Mouse (Mus musculus) midbrain, embryonic 10.5 days (tissue): ENCODE results near the gene Taok2. TPM values are rescaled to one million over a fixed set of nuclear protein-coding genes. Genes with fewer than 3 reads are reported as not detected.
A peak's percentile ranks its signal among the peaks of the same experiment; 100 is the strongest.

Source experiments
- DNase-seq: peaks from one replicate; pipeline ENCODE4 v3.0.0-alpha.2; 2017; ENCODE audit warnings: low spot score
- H3K27ac ChIP-seq: fragments of 300-500 bp; sonication (generic); replicated peaks from 2 replicates; pipeline ENCODE4 v1.5.1; 2016; ENCODE audit warnings: mild to moderate bottlenecking
- H3K27me3 ChIP-seq: fragments of 300-500 bp; sonication (generic); 2 replicates; pipeline ENCODE4 v1.6.1; 2016; ENCODE audit warnings: low read depth, mild to moderate bottlenecking; ENCODE audit not compliant: poor library complexity, severe bottlenecking
- H3K36me3 ChIP-seq: fragments of 300-500 bp; sonication (generic); 2 replicates; pipeline ENCODE4 v1.6.1; 2016; ENCODE audit warnings: mild to moderate bottlenecking, moderate library complexity
- H3K4me1 ChIP-seq: fragments of 300-500 bp; sonication (generic); 2 replicates; pipeline ENCODE4 v1.6.1; 2016
- H3K4me3 ChIP-seq: fragments of 300-500 bp; sonication (generic); 2 replicates; pipeline ENCODE4 v1.5.1; 2016; ENCODE audit warnings: mild to moderate bottlenecking, moderate library complexity
- H3K9me3 ChIP-seq: fragments of 300-500 bp; sonication (generic); replicated peaks from 2 replicates; pipeline ENCODE4 v1.6.1; 2016; ENCODE audit warnings: mild to moderate bottlenecking
- WGBS: fragments of 180-500 bp; shearing (Covaris S2); methylation state at CpG from one replicate; pipeline ENCODE4 v1.1.7; 2016; 5-methylcytosine and 5-hydroxymethylcytosine counted together
- polyA plus RNA-seq: library from polyadenylated mRNA; unstranded; fragments of >200 nt; fragmentation: Nextera tagmentation; extraction: Ambion mirVana; gene quantifications from 2 replicates; pipeline ENCODE4 v1.2.1, GENCODE M21; 2016

Gene Taok2
- polyA plus RNA-seq, 1 experiment from 2014 or later: 53.2 TPM

DNA sequence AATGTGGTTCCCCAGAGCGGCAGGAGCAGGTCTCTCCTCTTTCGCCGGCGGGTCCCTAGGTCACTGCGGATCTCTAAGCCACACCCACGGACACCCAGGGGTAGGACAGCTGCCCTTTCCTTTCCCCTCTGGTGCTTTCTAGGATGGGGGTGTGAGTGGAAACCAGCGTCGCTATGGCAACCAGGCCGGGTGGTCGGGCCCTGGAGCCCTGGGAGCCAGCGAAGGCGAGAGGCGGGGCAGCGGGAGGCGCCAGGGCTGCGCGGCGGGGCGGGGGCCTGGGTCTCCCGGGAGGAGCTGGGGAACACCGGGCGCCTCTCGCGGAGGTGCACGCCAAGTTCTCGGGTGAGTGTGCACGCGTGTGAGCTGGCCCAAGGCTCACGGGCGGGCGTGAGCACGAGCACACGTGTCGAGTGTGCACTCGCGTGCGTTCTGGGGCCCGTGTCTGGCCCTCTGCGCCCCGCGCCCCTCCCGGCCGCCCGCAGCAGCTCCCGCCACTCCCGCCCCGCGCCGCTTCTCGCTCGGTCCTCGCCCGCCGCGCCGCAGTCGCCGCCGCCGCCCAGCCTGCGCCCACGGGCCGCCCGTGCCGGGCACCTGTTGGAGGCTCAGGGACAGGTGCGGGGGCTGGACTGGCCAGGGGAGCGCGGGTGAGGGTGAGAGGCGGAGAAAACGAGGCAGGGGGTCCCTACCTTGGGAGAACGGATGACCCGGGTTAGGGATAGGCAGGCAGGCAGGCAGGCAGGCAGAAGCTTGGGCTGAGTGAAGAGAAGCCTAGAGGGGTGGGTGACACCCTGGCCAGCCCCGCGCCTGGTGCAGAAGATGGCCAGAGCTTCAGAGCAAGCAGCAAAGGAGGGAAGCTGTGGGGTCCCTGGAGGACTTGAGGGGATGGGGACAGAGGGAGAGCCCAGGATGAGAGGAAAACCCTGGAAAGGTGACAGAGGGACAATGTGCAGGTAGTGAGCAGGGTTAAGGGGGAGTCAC lies 36.8 kb downstream of the Taok2 start:
- peak; percentile 78 for DNase-seq
- Histone ChIP-seq H3K4me1 (peaks cover 50% of the 10 kb centered on the region), H3K9me3 (no peaks in the 10 kb centered on the region), H3K4me3 (peak overlapping the region; percentile 82), H3K36me3 (peaks cover 24% of the 10 kb centered on the region), H3K27ac (peak overlapping the region; percentile 89), H3K27me3 (peaks cover 59% of the 10 kb centered on the region)
- under 1% methylated on average over 73 of the region's 74 CpGs for WGBS

DNA sequence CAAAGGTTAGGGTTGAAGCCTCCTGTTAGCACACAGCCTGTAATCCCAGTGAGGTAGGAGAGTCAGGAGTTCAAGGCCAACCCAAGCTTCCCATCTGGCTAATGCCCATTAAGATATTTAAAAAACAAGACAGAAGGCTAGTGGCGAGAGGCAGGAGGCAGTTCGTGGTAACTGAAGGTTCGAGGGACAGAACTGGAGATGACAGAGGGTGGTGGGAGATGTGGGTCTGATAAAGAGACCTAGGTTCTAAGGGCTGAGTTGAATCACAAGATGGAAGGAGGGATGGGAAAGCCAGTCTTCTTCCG lies 37.4 kb downstream of the Taok2 start, which contains the start of gene Doc2a:
Gene Doc2a, plus strand, starts transcription at position 301 of the 305 bp plus-strand sequence.
- peaks cover 57% of the 10 kb centered on the region for H3K27me3 ChIP-seq
- H3K4me3 ChIP-seq: peak within 1 kb of the TSS; percentile 82
- no peak for DNase-seq
- peaks cover 17% of the 10 kb centered on the region for H3K36me3 ChIP-seq
- 26% methylated on average over 4 of the region's 4 CpGs for WGBS
- H3K9me3 ChIP-seq: no peaks in the 10 kb centered on the region
- peaks cover 43% of the 10 kb centered on the region for H3K4me1 ChIP-seq
- H3K27ac ChIP-seq: peak within 1 kb of the TSS; percentile 89

DNA sequence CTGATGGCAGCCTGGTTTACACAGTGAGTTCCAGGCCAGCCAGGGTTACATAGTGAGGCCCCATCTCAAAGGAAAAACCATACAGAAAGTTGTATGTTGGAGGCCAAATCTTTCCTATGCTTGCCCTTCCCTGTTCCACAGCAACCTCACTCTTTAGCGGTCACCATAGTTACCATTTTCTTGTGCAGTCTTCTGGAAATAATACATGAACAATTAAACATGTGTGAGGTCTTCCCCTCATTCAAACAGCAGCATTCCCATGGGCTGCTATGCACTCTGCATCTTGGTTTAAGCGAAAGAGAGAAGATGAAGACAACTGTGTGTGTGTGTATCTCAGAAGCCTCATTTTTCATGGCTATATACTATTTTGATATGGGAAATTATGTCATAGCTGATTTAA lies 39.0 kb downstream of the Taok2 start:
- H3K4me3 ChIP-seq: no peak overlapping the region
- peaks cover 28% of the 10 kb centered on the region for H3K4me1 ChIP-seq
- no peak overlapping the region for H3K27ac ChIP-seq
- H3K36me3 ChIP-seq: peaks cover 2% of the 10 kb centered on the region; the same call in 1 of the 2 replicates
- 75% methylated on average over 2 of the region's 2 CpGs for WGBS
- DNase-seq: no peak
- H3K27me3 ChIP-seq: peaks cover 41% of the 10 kb centered on the region
- peaks cover 6% of the 10 kb centered on the region; the same call in 1 of the 2 replicates for H3K9me3 ChIP-seq

DNA sequence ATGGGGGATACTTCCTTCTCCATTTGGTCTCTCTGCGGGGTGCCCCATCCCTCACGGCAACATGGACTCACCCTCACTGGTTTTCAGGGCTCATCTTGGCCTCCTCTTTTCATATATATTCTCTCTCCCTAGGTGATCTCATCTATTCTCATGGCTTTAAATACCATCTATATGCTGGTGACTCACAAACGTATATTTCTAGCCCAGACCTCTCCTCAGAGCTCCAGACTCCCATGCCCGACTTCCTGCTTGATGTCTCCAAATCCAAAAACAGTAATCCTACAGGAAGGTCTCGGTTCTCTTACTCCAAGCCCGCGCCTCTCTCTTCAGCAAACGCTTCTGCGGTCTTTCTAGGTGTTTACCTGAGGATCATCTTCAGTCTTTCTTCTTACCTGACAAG lies 41.2 kb downstream of the Taok2 start:
- H3K27ac ChIP-seq: no peak overlapping the region
- peaks cover 6% of the 10 kb centered on the region; the same call in 1 of the 2 replicates for H3K9me3 ChIP-seq
- no peak for DNase-seq
- H3K4me1 ChIP-seq: peaks cover 17% of the 10 kb centered on the region
- H3K36me3 ChIP-seq: no peaks in the 10 kb centered on the region
- 84% methylated on average over 9 of the region's 9 CpGs for WGBS
- peaks cover 19% of the 10 kb centered on the region for H3K27me3 ChIP-seq
- no peak overlapping the region for H3K4me3 ChIP-seq

DNA sequence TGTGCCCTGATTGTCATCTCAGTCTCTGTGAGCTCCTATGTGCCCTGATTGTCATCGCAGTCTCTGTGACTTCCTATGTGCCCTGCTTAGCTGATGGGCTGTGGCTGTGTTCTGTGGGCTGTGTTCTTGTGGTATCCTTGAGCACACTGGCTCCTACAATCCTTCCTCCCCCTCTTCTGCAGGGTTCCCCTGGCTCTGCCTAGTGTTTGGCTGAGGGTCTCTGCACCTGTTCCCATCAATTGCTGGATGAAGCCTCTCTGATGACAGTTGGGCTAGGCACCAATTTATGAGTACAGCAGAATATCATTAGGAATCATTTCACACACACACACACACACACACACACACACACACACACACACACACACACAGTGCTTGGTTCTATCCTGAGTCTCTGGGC lies 51.2 kb downstream of the Taok2 start:
- Histone ChIP-seq H3K36me3 (no peaks in the 10 kb centered on the region), H3K4me1 (peaks cover 25% of the 10 kb centered on the region), H3K27ac (no peak overlapping the region), H3K27me3 (peaks cover 29% of the 10 kb centered on the region), H3K9me3 (no peaks in the 10 kb centered on the region), H3K4me3 (no peak overlapping the region)
- no peak for DNase-seq
- WGBS: 90% methylated on average over 1 of the region's 1 CpGs

DNA sequence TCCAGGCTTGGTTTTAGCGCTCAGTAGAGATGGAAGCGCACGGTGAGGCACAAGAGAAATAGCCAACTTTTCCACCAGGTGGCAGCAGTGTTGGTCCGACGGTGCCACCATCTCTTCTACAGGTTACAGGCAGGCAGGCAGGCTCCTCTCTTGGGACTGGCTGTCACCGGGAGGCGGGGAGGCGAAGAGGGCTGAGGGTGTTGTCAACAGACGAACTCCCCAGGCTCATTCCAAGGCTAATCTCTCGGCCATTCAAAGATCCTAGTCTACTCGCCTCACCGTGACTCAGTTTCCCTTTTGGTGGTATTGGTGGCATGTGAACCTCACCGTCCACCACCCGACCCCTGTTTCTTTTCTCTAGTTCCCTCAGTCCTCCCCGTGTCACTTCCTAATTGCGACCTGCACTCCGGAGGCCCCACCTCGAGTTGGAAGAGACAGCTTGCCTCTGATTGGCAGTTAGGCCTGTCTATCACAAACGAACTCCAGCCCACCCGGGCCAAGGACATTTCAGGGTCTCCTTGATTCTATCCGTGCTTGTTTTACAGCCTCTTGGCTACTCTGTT lies 52.4 kb downstream of the Taok2 start:
- H3K36me3 ChIP-seq: no peaks in the 10 kb centered on the region
- 2% methylated on average over 21 of the region's 21 CpGs for WGBS
- peak overlapping the region; percentile 64 for H3K27ac ChIP-seq
- peaks cover 29% of the 10 kb centered on the region for H3K27me3 ChIP-seq
- H3K4me3 ChIP-seq: peak overlapping the region; percentile 50
- peak; percentile 80 for DNase-seq
- peaks cover 25% of the 10 kb centered on the region for H3K4me1 ChIP-seq
- H3K9me3 ChIP-seq: no peaks in the 10 kb centered on the region

DNA sequence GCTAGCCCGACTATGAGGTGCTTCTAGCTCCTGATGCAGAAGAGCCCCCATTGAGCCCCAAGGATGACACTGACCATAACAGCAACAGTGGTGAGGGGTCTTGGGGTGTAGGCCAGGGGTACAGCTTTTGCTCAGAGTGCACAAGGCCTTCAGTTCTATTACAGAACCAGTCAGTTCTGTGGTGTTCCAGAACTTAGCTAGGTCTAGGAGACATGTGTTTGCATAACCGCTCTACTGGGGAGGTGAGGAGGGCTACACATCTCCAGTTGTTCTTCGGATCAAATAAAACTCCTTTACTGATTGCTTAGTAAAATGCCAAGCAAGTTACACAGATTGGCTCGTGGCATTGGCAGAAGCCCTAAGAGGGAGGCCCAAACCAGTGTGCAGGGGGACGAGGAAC lies 53.0 kb downstream of the Taok2 start, which contains the start of gene 4930451I11Rik:
Gene 4930451I11Rik, minus strand, starts transcription at position 101 of the 400 bp plus-strand sequence.
- H3K27ac ChIP-seq: peak within 1 kb of the TSS; percentile 64
- WGBS: 60% methylated on average over 5 of the region's 5 CpGs
- H3K27me3 ChIP-seq: peaks cover 29% of the 10 kb centered on the region
- no peaks in the 10 kb centered on the region for H3K36me3 ChIP-seq
- H3K4me1 ChIP-seq: peaks cover 25% of the 10 kb centered on the region
- H3K9me3 ChIP-seq: no peaks in the 10 kb centered on the region
- no peak for DNase-seq
- H3K4me3 ChIP-seq: peak within 1 kb of the TSS; percentile 50

DNA sequence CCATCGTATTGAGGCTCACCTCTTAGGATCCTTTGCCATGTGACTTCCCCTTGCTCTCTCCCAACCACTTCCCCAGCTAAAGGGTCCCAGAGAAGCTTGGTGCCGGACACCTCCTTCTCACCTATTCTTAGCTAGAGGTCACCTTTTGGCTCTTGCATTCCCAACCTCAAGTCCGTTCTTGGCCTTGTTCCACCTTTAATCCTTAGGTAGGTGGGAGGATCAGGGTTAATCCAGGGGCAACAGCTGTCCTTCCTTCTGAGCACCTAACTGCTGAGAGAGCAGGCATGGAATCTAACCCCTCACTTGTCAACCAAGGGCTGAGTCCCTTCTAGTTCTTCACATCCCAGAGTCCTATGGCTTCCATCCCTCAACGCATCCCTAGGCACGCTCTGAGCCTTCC lies 58.6 kb downstream of the Taok2 start:
- peaks cover 47% of the 10 kb centered on the region for H3K4me1 ChIP-seq
- no peak overlapping the region for H3K27ac ChIP-seq
- 74% methylated on average over 5 of the region's 5 CpGs for WGBS
- H3K36me3 ChIP-seq: no peaks in the 10 kb centered on the region
- no peak overlapping the region for H3K4me3 ChIP-seq
- H3K27me3 ChIP-seq: peaks cover 54% of the 10 kb centered on the region
- H3K9me3 ChIP-seq: no peaks in the 10 kb centered on the region
- DNase-seq: no peak

DNA sequence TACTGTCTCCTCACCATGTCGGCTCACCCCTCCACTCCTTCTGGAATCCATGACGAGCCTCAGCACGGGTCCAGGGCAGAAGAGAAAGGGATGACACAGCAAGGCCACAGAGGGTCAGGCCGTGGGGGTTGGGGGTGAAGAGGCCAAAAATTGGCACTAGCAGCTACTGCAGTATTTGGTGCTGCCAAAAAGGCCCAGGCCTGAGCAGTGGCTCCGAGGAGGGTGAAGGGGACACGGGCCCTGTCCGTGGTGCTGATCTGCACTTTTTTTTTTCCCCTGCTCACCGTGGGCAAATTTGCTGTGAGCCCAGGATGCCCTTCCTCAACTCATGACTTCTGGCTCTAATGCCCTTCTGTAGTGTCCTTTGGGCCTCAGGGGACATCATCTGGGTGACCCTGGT lies 59.1 kb downstream of the Taok2 start:
- Histone ChIP-seq H3K4me3 (no peak overlapping the region), H3K9me3 (no peaks in the 10 kb centered on the region), H3K36me3 (no peaks in the 10 kb centered on the region), H3K27ac (no peak overlapping the region), H3K4me1 (peaks cover 46% of the 10 kb centered on the region), H3K27me3 (peaks cover 48% of the 10 kb centered on the region)
- no peak for DNase-seq
- 27% methylated on average over 8 of the region's 8 CpGs for WGBS

DNA sequence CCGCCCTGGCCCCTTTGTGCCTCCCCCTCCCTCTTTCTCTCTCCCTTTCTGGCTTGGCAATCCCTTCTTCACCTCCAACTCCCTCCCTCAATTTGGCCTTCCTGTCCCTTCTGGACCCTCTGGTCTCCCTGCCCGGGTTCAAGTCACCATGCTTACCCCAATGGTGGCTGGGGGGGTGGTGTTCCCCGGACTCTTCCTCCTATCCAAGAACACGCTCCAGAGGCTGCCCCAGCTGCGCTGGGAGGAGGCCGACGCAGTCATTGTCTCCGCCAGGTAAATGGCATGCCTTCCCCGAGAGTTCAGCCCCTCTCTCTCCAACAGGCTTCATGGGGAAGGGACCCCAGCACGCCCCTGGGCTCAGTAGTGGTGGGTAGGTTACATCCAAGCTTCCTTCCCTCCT lies 60.6 kb downstream of the Taok2 start:
- Histone ChIP-seq H3K4me1 (peaks cover 34% of the 10 kb centered on the region), H3K27ac (peak overlapping the region; percentile 83), H3K27me3 (peaks cover 38% of the 10 kb centered on the region), H3K4me3 (peak overlapping the region; percentile 63), H3K36me3 (no peaks in the 10 kb centered on the region), H3K9me3 (no peaks in the 10 kb centered on the region)
- WGBS: 9% methylated on average over 10 of the region's 10 CpGs
- DNase-seq: no peak

DNA sequence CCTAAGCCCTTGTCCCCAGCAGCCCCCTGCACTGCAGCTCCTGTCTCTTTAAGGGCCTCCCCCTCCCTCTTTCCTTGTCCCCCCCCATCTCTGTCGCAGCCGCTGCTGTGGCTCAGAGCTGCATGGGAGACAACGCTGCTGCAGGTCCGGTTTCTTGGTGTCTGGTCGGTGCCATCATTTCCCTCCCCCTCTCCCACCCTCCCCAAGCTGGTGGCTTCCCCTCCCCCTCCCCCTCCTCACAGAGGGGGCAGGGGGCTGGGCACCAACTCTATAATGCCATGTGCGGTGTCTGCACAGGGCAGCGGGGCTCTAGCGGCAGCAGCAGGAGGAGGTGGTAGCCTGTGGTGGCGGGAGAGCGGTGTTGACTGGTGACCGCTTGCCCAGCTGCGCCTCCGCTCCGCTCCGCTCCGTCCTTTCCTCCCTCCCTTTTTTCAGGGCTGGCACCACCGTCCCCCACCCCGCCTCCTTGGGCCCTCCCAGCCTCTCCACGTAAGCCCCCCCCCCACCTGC lies 61.2 kb downstream of the Taok2 start:
- Histone ChIP-seq H3K4me3 (peak overlapping the region; percentile 63), H3K4me1 (peaks cover 34% of the 10 kb centered on the region), H3K27ac (peak overlapping the region; percentile 83), H3K9me3 (no peaks in the 10 kb centered on the region), H3K36me3 (no peaks in the 10 kb centered on the region), H3K27me3 (peaks cover 38% of the 10 kb centered on the region)
- 2% methylated on average over 18 of the region's 19 CpGs for WGBS
- DNase-seq: peak; percentile 58

DNA sequence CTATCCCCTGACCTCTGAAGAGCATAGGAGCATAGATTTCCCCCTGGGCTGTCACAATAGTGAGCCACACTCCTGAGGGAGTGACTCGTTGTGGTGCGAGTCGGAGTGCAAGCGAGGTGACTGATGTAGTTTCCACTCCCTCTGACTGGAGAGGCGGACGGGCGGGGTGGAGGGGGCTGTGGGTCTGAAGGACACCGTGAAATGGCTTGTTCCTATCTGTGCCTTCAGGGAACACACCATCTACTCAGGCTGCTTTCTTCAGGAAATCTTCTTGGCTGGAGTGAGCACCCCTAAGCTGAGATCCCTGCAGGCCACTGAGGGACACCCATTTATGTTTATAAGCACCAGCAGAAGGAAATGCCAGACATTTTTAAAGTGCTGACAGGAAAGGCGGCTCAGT lies 61.8 kb downstream of the Taok2 start:
- Histone ChIP-seq H3K9me3 (no peaks in the 10 kb centered on the region), H3K27ac (peak overlapping the region; percentile 83), H3K4me3 (peak overlapping the region; percentile 63), H3K36me3 (no peaks in the 10 kb centered on the region), H3K4me1 (peaks cover 34% of the 10 kb centered on the region), H3K27me3 (peaks cover 38% of the 10 kb centered on the region)
- WGBS: 8% methylated on average over 9 of the region's 9 CpGs
- DNase-seq: no peak
